Mouse (Mus musculus): Measurements from ENCODE around the gene Zfp385b.

The Zfp385b gene

DNA sequence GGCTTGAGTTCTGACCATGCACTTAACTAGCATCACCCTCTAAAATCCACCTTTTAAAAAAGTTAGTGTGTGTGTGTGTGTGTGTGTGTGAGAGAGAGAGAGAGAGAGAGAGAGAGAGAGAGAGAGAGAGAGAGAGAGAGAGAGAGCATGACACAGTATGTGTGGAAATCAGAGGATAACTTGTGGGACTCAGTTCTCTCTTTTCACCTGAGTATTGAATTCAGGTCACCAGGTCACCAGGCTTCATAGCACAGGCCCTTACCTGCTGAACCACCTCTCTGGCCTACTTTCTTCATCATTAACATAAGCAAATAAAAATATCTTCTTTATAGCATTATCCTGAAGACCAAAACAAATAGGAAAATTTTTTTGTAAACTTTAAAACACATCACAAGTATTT, at the start of gene Zfp385b:
Gene Zfp385b, minus strand, starts transcription at position 101 of the 400 bp plus-strand sequence.
- no peak for DNase-seq (ENCODE audit: low spot score)

DNA sequence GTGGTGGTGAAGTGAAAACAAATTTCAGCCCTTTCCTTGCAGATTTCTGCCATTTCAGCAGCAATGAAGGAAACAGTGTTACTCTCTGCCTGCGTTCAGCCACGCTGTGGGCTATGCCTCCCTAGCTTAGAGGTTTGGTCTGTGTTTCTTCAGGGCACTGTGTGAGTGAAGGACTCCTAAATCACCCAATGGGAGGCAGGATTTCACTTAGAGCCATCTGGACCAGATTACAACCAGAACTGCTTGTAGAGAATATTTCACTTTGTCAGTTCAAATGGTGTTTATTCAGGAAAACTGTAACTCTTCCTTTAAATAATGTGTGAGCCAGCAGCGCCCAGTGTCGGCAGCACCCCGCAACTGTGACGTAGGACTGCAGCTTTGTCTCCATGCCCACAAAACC, 44.5 kb upstream of the Zfp385b start:
- no peak for DNase-seq (ENCODE audit: low spot score)

DNA sequence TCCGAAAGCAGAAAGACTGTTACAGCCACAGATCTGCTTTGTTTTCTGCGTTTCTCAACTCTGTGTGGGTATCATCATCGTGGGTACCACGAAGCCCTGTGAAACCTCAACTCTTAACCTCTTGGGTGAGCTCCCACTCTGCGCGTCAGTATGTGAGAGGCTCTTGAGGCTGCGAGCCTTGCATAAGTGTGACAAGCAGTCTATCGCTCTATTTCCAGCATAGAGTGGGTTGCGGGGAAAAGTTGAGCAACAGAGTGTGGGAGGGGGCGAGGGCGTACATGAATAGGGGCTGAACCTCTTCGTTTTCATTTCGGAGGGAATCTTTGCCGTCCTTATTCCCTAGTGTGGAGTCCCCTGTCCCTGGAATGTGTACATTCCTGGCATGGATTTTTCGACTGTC, 44.1 kb upstream of the Zfp385b start:
- no peak for DNase-seq (ENCODE audit: low spot score)

DNA sequence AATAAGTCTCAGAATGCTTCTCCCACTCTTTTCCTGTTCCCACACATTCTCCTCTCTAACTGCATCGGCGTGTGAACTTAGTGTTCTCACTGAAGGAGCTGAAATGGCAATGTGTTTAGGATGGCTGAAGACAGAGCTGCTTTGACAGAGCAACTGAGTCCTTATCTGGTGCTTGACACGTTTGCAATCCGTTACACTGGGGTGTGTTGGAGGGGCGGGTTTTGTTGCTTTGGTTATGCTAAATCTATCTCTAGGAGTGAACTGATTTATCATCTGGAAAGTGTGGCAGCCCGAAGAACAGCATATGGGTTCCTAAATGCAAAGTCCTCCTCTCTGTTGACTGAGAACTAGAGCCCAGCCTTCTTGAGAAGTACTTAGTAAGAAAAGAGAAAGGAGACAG, 22.0 kb upstream of the Zfp385b start:
- DNase-seq (ENCODE audit: low spot score): no peak

DNA sequence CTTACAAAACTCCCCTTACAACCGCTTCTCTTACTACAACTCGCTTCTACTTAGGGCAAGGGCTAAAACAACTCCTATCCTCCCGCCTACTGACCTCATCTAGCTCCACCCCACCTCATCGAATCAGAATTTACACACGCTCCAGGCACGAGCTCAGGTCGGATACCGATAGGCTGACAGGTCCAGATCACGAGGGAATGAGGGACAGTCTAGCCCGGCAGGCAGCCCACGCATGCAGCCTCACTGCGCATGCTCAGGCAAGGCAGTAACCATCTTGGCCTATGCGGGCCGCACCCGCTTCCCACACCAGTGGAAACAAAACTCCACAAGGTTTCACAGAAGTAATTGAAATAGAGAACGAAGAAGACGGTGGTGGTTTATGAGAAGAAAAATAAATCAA, 20.1 kb upstream of the Zfp385b start:
- no peak for DNase-seq (ENCODE audit: low spot score)

DNA sequence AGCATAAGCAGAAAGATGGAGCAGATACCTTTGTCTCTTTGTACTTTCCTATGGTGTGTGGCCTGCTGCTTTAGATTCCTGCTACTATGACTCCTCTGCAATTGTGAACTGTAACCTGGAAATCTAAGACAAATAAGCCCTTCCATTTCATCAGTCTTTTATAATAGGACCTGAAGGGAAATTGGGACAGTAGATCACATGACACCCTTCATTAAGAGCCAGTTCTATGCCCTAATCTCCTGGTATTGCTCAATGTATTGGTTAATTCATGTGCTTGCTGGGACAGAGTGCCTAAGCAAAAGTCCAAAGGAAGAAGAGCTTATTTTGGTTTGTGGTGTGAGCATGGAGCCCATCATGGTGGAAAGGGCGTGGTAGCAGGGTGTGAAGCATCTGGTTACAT, 19.2 kb upstream of the Zfp385b start:
- DNase-seq (ENCODE audit: low spot score): no peak

DNA sequence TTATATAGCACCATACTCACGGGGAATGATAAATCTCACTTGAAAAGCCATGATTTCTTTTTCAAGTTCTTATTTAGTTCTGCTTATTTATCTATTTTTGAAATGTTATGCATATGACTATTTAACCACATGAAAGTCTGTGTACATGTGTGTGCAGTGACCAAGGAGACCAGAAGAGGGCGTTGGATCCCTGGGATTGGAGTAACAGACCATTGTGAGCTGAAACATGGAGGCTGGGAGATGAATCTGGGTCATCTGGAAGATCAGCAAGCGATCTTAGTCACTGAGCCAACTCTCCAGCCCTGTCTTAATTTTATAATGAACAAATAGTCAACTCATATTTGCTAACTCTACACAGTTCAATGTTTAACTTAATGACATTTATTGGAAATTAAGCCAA, 16.3 kb upstream of the Zfp385b start:
- no peak for DNase-seq (ENCODE audit: low spot score)

GRCm38 (mm10) chr2:77826133-77826828, 6.8 kb upstream of the Zfp385b start:
- no peak for DNase-seq (ENCODE audit: low spot score)

- DNase-seq (ENCODE audit: low spot score): no peak
These were observed 3.6 kb upstream of the Zfp385b start for GRCm38 (mm10) chr2:77823026-77823425.

- no peak for DNase-seq (ENCODE audit: low spot score)
These were observed 2.0 kb downstream of the Zfp385b start for GRCm38 (mm10) chr2:77817357-77817894.

GRCm38 (mm10) chr2:77816413-77817314, 2.8 kb downstream of the Zfp385b start:
- peak; percentile 76 for DNase-seq (ENCODE audit: low spot score)

GRCm38 (mm10) chr2:77815775-77816412, 3.5 kb downstream of the Zfp385b start:
- peak; percentile 66 for DNase-seq (ENCODE audit: low spot score)

DNA sequence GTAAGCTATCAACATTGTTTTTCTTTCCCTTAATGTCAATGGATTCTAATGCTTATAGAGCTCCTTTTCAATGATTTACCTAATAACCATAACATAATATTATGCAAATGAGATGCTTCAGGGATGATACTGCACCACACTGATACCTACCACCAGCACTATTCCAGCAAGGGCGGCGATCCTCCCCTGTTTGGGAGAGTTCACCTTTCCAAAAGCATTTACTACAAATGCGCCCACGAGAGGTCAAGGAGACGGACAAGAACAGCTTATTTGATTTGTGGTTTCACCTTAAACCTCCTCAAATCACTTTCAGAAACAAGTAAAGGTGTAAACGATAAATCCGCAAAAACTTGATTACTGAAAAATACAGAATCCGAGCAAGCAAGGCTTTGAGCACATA, 4.5 kb downstream of the Zfp385b start:
- DNase-seq (ENCODE audit: low spot score): no peak

- no peak for DNase-seq (ENCODE audit: low spot score)
These were observed 6.4 kb downstream of the Zfp385b start for GRCm38 (mm10) chr2:77813029-77813428.

DNA sequence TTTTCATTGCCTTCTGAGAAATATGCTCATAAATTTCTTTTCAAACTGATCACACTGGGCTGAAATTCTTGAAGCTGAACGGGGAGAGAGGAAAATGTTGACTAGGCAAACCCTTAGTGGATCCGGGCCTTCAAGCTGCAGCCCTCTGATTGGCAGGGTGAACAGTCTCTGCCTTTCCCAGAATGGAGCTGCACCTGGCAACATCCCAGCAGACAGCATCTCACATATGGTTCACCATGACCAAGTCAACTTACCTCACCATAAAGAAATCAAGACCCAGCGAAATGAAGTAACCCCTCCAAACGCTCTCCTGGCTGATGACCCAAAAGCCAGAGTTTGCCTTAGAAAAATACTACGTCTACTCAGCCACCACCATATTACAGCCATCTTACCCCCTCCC, 8.7 kb downstream of the Zfp385b start:
- DNase-seq (ENCODE audit: low spot score): no peak

DNA sequence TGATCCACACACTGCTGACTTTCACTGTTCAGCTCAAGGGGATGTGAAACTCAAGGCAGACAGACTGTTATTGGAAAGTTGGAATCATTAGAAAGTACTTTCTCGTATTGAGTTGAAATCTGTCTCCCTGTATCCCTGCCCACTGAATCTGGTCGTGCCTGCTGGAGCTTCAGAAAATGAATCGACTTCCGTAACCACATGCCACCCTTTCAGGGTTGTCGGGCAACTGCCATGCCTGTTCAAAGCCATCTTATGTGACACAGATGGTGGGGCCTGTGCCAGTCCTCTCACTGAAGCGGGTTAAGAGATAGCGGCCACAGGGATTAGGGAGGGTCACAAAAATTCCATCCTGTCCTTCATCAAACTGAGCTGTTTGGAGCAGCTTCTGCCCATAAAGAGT, 14.7 kb downstream of the Zfp385b start:
- DNase-seq (ENCODE audit: low spot score): no peak

DNA sequence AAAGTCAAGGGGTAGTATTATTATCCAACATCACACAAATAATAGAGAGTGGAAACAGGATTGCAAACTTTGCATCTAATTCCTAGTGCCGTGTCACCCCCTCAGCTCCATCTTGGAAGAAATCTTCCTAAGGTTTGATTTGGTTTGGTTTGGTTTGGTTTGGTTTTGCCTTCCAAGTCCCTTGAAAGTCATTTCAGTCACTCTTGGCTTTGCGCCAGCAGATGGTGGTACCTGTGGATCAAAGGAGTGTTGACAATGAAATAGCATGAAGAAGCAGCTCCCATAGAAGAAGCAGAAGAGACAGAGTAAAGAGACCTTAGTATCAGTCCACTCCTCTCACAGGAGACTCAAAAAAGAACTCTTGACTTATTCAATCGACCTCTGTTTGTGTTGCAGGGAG, 17.1 kb downstream of the Zfp385b start:
- no peak for DNase-seq (ENCODE audit: low spot score)

- DNase-seq (ENCODE audit: low spot score): no peak
These were observed 18.0 kb downstream of the Zfp385b start for GRCm38 (mm10) chr2:77801430-77801829.

DNA sequence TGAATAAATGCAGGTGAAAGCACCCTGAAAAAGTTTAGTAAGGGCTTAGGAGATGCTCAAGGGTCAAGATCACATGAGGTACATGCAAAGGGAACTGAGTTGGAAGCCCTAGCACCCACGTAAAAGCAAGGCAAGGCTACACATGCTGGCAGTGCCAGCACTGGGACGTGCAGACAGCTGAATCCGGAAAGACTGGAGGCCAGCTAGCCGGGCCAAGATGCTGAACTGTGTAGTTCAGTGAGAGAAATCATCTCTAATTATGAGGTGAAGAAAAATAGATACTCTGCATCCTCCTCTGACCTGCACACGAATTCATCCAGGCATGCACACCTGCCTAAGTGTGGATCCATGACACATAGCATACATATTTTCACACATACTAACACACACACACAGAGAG, 18.4 kb downstream of the Zfp385b start:
- DNase-seq (ENCODE audit: low spot score): no peak

DNA sequence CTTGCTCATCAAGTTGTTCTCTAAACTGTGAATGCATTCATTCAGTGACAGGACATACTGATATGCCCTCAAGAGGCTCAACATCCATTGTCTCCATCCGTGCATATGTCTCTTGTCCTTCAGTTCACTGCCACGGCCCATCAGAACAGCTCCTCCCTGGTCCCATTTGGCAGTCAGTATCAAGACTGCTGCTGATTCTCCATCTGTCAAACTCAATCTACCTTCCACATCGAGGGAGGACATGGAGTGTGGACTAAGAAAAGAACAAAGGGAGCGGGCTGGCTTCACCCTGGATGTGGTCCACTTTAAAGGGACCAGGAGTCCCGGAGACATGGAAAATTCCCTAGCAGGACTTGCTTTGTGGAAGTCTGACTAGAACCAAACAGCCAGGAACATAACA, 22.2 kb downstream of the Zfp385b start:
- DNase-seq (ENCODE audit: low spot score): no peak

- DNase-seq (ENCODE audit: low spot score): peak; percentile 77
These were observed 23.4 kb downstream of the Zfp385b start for GRCm38 (mm10) chr2:77795859-77796552.

GRCm38 (mm10) chr2:77790846-77791245, 28.6 kb downstream of the Zfp385b start:
- DNase-seq (ENCODE audit: low spot score): no peak
